Mouse (Mus musculus): ENCODE data around the gene Tmem245. TPM values are rescaled to one million over a fixed set of nuclear protein-coding genes. Genes with fewer than 3 reads are reported as not detected.

Tmem245 gene
- 12.6 and 16.7 TPM in 2 replicates for polyA plus RNA-seq (2015; fragmentation: Nextera tagmentation; extraction: Ambion mirVana)

- Histone ChIP-seq H3K9me3 (ENCODE audit: low read length) (no peaks in the 10 kb centered on the region), H3K27ac (ENCODE audit: low read length) (peak within 1 kb of the TSS; percentile 92), H3K4me2 (replicated peaks; ENCODE audit: low read depth, low read length) (peak within 1 kb of the TSS; percentile 95), H3K36me3 (ENCODE audit: insufficient read depth, low read length) (no peaks in the 10 kb centered on the region), H3K4me3 (ENCODE audit: low read depth, low read length) (peak within 1 kb of the TSS; percentile 92), H3K4me1 (ENCODE audit: insufficient read depth, low read depth, low read length) (peaks cover 14% of the 10 kb centered on the region; the same call in 1 of the 2 replicates), H3K27me3 (replicated peaks; ENCODE audit: insufficient read depth, low read length) (no peaks in the 10 kb centered on the region), H3K9ac (replicated peaks; ENCODE audit: low read depth) (peak within 1 kb of the TSS; percentile 84)
- under 1% methylated on average over 101 of the region's 107 CpGs for WGBS
- DNase-seq (ENCODE audit: low spot score) (peak; percentile 99), ATAC-seq (peak; percentile 90)
- TF ChIP-seq EP300 (IDR thresholded peaks at IDR 0.05) (no peak), CTCF (IDR thresholded peaks at IDR 0.05) (0 out of 2 replicates have a peak, but pooled peaks have one; percentile 7)
These were observed at the start of gene Tmem245 for GRCm38 (mm10) chr4:56946641-56947640. TSS of gene Tmem245 (minus strand) at chr4:56947437.

- H3K27ac ChIP-seq (ENCODE audit: low read length), result no peak overlapping the region
These were observed 46.1 kb upstream of the Tmem245 start for GRCm38 (mm10) chr4:56993331-56993730.

GRCm38 (mm10) chr4:56991951-56992350 is 44.7 kb upstream of the Tmem245 start:
- Histone ChIP-seq H3K4me1 (ENCODE audit: insufficient read depth, low read depth, low read length) (no peaks in the 10 kb centered on the region), H3K27ac (ENCODE audit: low read length) (no peak overlapping the region), H3K4me2 (replicated peaks; ENCODE audit: low read depth, low read length) (no peak overlapping the region), H3K27me3 (replicated peaks; ENCODE audit: insufficient read depth, low read length) (peaks cover 20% of the 10 kb centered on the region; the same call in 1 of the 2 replicates), H3K9me3 (ENCODE audit: low read length) (no peaks in the 10 kb centered on the region), H3K36me3 (ENCODE audit: insufficient read depth, low read length) (no peaks in the 10 kb centered on the region), H3K4me3 (ENCODE audit: low read depth, low read length) (no peak overlapping the region), H3K9ac (replicated peaks; ENCODE audit: low read depth) (no peak overlapping the region)
- TF ChIP-seq EP300 (IDR thresholded peaks at IDR 0.05), result peak; percentile 78
- TF ChIP-seq CTCF (IDR thresholded peaks at IDR 0.05), result no peak
- DNase-seq (ENCODE audit: low spot score) (peak; percentile 62), ATAC-seq (peak; percentile 68)
- 43% methylated on average over 2 of the region's 2 CpGs for WGBS

More at GRCm38 (mm10) chr4:56993331-56993730, 46.1 kb upstream of the Tmem245 start:
- Histone ChIP-seq H3K9me3 (ENCODE audit: low read length) (no peaks in the 10 kb centered on the region), H3K9ac (replicated peaks; ENCODE audit: low read depth) (no peak overlapping the region), H3K27me3 (replicated peaks; ENCODE audit: insufficient read depth, low read length) (peaks cover 20% of the 10 kb centered on the region; the same call in 1 of the 2 replicates), H3K4me1 (ENCODE audit: insufficient read depth, low read depth, low read length) (no peaks in the 10 kb centered on the region), H3K4me2 (replicated peaks; ENCODE audit: low read depth, low read length) (no peak overlapping the region), H3K36me3 (ENCODE audit: insufficient read depth, low read length) (no peaks in the 10 kb centered on the region), H3K4me3 (ENCODE audit: low read depth, low read length) (no peak overlapping the region)
- WGBS, result 56% methylated on average over 7 of the region's 7 CpGs
- TF ChIP-seq EP300 (IDR thresholded peaks at IDR 0.05) (no peak), CTCF (IDR thresholded peaks at IDR 0.05) (no peak)
- ATAC-seq (peak; percentile 54; the same call in 1 of the 2 replicates), DNase-seq (ENCODE audit: low spot score) (peak; percentile 20)

GRCm38 (mm10) chr4:56990215-56990584 is 43.0 kb upstream of the Tmem245 start, which contains the start of gene Frrs1l:
TSS of gene Frrs1l (minus strand) at chr4:56990391.
- no peak for DNase-seq (ENCODE audit: low spot score)
- no peaks in the 10 kb centered on the region for H3K36me3 ChIP-seq (ENCODE audit: insufficient read depth, low read length)
- TF ChIP-seq EP300 (IDR thresholded peaks at IDR 0.05), result no peak
- TF ChIP-seq CTCF (IDR thresholded peaks at IDR 0.05), result no peak
- no peak within 1 kb of the TSS for H3K27ac ChIP-seq (ENCODE audit: low read length)
- H3K4me2 ChIP-seq (replicated peaks; ENCODE audit: low read depth, low read length), result peak within 1 kb of the TSS; percentile 89
- H3K9me3 ChIP-seq (ENCODE audit: low read length), result no peaks in the 10 kb centered on the region
- no peaks in the 10 kb centered on the region for H3K4me1 ChIP-seq (ENCODE audit: insufficient read depth, low read depth, low read length)
- H3K9ac ChIP-seq (replicated peaks; ENCODE audit: low read depth), result no peak within 1 kb of the TSS
- 0% methylated on average over 10 of the region's 44 CpGs for WGBS
- peaks cover 20% of the 10 kb centered on the region; the same call in 1 of the 2 replicates for H3K27me3 ChIP-seq (replicated peaks; ENCODE audit: insufficient read depth, low read length)
- ATAC-seq, result peak; percentile 17; the same call in 1 of the 2 replicates
- H3K4me3 ChIP-seq (ENCODE audit: low read depth, low read length), result peak within 1 kb of the TSS; percentile 51

GRCm38 (mm10) chr4:56989431-56990214 is 42.4 kb upstream of the Tmem245 start:
- 0 out of 2 replicates have a peak, but pooled peaks have one; percentile 8 for ATAC-seq

More at GRCm38 (mm10) chr4:56989431-56990214, 42.4 kb upstream of the Tmem245 start:
- Histone ChIP-seq H3K36me3 (ENCODE audit: insufficient read depth, low read length) (no peaks in the 10 kb centered on the region), H3K4me2 (replicated peaks; ENCODE audit: low read depth, low read length) (peak overlapping the region; percentile 89), H3K27me3 (replicated peaks; ENCODE audit: insufficient read depth, low read length) (peaks cover 20% of the 10 kb centered on the region; the same call in 1 of the 2 replicates), H3K27ac (ENCODE audit: low read length) (no peak overlapping the region), H3K4me1 (ENCODE audit: insufficient read depth, low read depth, low read length) (no peaks in the 10 kb centered on the region), H3K9me3 (ENCODE audit: low read length) (no peaks in the 10 kb centered on the region), H3K9ac (replicated peaks; ENCODE audit: low read depth) (no peak overlapping the region), H3K4me3 (ENCODE audit: low read depth, low read length) (peak overlapping the region; percentile 51)
- WGBS, result 4% methylated on average over 41 of the region's 45 CpGs
- no peak for TF ChIP-seq EP300 (IDR thresholded peaks at IDR 0.05)
- no peak for TF ChIP-seq CTCF (IDR thresholded peaks at IDR 0.05)
- no peak for DNase-seq (ENCODE audit: low spot score)

Data from lung, postnatal 0 days (tissue).